Mouse (Mus musculus): ENCODE data around the gene Cfap77.

Gene Cfap77

DNA sequence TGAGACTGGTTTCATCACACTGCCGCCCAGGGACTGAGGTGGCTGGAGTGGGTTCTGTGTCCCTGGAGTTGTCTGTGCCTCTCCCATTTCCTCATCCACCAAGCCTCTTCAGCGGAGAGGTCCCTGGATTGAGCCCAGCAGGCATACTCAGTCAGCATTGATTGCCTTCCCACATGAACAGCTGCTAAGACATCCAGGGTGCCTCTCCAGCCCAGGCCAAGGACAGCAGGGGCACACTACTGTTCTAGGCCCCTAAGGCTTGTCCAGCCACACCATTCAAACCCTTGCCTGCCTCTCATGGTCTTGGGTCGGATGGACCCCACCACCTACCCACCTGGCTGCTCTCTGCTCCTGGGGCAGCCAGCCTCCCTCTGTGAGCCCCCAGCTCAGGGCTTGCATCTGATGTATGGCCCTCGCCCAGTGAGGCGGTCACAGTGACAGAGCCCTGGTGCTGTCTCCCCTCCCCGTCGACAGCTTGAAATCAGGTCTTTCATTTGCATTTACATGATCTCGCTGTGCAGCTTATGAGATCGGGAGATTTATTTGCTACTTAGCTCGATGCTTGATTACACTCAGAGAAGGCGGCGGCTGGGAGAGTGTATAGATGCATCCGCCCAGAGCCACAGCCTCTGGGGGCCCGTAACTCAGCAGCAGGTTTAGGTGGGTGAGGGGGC lies 57.6 kb downstream of the Cfap77 start:
- DNase-seq (ENCODE audit: low spot score in 2 of 2), result no peak

DNA sequence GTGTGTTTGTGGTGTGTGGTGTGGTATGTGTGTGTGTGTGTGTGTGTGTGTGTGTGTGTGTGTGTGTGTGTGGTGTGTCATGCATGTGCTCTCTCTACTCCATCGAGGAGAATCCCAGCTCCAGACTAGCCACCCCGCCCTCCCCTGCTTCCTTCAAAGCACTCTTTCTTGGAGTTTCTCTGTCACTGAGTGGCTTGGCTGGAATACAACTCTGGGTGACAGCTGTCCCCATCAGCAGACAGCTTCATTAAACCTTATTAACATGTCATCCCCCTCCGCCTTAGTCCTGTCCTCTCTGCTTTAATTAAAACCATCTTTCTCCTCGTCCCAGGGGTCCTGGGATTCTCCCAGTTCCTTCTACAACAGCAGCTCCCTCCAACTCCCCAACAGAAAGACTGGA lies 59.4 kb downstream of the Cfap77 start:
- DNase-seq (ENCODE audit: low spot score in 2 of 2), result no peak

DNA sequence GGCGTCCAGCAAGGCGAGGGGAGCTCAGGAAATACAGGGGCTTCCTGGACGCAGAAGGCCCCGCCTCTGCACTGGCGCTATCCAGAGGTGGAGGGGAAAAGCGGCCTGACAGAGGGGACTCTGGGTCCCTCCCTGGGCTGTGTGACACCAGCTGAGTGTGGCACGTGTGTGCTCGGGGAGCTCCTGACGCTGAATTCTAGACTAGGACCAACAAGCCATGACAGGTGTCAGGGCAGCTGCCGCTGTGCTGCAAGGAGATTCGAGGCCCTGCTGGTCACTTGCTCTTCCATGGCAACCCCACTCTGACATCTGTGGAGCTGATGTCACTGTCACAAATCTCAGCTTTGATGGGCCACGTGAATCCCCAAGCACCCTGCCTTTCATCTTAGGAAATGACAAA lies 60.9 kb downstream of the Cfap77 start:
- no peak for DNase-seq (ENCODE audit: low spot score in 2 of 2)

DNA sequence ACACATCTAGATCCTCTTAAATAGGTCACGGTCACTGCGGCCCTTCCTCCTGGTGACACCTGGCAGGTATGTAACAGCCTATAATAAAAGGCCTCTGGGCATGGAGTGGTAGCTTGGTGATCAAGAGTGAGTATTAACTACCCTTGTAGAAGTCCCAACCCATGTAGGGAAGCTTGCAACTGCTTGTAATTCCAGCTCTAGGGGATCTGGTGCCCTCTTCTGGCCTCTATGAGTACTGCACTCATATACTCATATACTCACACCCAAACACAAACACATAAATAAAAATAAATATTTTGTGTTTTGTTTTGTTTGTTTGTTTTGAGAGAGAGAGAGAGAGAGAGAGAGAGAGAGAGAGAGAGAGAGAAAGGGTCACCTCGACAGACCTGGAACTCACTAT lies 66.1 kb downstream of the Cfap77 start:
- DNase-seq (ENCODE audit: low spot score in 2 of 2), result no peak

DNA sequence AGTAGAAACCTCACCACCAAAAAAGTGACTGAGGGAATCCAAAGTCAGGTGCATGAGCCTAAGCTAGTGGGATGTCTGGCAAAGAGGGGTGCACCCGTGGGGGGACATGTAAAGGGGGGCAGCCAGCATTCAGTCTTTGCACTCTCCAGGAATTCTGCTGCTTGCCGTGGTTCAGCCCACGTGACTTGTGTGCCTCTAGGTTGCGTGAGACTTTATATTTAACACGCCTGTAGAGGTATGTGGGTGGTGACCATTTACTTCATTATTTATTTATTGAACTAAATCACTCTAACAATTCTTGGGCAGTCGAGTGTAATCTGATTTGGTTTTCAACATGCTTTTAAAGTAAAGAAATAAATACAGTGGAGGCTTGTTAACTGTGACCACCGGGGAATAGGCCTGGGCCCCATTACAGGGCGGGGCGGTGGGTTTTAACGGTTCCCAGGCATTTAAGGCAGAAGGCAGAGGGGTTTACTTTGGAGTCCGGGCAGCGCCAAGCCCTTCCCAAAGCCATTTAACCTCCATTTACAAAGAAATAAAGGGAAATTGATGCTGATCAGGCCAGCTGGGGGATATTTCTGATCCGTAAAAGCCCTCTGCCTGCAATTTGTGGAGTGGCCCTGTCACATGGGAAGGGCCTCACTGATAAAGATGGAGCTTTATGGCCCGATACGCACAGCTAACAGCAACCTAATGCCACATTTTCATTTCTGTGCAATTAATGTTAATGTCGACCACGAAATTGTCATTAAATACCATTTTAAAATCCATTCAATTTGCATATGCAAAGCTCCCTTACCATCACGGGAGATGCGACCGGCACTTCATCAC lies 74.6 kb downstream of the Cfap77 start:
- no peak for DNase-seq (ENCODE audit: low spot score in 2 of 2)

DNA sequence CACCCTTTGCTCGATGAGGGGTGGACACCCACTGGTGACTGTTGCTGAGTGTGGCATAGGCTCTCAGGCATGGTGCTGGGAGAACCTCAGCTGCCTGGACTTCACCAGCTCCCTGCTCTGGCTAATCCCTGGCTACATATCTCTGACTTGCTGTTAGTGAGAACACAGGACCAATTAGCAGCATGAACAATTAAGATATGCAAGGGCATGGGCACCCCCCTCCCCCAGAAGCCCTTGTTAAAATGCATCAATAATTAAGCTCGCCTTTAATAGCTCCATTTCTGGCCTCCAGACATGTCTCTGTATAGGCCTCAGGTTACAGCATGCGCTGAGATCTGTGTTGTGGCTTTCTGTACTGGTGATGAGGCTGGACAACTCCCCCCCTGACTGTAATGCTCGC lies 76.4 kb downstream of the Cfap77 start:
- DNase-seq (ENCODE audit: low spot score in 2 of 2), result no peak

DNA sequence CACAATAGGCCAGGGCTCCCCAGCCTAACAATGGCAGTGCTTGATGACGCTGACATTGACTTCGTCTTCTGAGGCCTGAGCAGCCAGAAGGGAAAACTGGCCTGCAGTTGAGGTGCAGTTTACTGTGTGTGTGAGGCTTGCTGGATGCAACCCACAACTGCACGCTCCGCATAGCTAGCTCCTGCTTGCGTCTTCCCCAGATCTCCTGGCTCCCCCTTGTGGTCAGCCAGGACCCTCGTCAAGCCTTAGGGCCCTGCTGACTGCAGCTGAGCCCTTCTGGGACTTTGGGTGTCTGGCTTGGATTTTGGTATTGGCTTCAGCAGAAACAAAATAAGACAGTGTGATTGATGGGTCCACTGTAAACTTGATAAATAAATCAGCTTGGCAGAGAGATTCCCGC lies 78.2 kb downstream of the Cfap77 start:
- peak; percentile 50 to 58 for DNase-seq (ENCODE audit: low spot score in 2 of 2)

DNA sequence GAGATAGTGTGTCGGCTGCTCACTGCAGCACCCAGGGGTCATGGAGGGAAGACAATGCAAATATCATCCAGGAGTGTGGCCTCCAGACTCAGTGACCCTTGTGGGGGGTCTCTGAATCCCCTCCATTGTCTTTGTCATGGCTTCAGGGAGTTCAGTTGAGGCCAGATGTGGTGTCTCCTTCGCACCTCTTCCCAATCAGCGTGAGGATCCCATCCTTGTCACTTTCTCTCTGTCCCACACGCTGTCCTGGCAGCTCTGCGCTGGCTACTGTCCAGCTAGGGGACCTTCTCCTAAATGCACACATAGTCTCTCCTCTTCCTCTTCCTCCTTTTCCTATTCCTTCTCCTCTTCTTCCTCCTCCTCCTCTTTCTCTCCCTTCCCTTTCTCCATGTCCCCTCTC lies 79.3 kb downstream of the Cfap77 start:
- DNase-seq (ENCODE audit: low spot score in 2 of 2), result no peak

DNA sequence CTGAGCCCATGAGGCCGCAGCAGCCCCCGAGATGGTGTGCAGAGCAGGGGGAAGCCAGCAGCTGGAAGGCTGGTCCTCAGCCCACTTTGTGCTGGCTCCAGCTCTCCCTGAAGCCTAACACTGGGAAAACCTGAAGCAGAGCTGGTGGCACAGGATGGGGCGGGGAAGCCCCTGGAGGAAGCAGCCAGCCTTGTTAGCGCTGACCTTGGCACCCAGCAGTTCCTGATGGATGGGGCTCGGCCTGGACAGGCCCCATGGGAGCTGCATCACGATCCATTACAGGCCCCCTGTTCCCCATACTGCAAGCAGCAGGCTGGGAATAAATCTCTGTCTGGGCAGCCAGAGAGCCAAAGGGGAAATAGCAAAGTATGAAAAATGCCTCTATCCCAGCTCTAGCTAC lies 80.3 kb downstream of the Cfap77 start:
- no peak for DNase-seq (ENCODE audit: low spot score in 2 of 2)

DNA sequence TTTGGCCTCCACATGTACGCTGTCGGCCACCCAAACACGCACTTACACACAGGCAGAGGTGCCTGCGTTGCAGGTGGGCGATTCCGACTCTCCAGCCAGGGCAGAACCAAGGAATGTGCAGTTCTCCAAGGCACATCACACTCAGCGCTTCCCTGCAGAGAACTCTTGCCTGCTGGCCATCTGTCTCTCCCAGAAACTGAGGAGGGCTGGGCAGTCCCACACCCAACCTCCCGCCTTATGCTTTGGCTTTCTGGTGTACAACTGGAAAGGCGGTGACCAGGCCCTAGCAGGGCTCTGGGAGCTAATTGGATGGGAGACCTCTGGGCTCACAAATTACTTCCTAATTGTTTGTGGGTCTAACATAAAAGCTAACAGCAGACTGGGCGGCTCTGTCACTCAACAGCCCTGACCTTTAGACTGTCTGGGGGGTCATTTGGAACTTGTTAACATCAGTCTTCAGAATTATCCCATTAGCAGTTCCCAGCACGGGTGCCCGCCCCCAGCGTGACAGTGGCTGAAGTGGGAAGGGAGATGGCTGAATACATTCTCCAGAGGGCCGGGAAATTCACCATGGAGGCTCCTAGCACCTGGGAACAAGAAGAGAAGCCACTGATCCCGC lies 80.9 kb downstream of the Cfap77 start:
- no peak for DNase-seq (ENCODE audit: low spot score in 2 of 2)

DNA sequence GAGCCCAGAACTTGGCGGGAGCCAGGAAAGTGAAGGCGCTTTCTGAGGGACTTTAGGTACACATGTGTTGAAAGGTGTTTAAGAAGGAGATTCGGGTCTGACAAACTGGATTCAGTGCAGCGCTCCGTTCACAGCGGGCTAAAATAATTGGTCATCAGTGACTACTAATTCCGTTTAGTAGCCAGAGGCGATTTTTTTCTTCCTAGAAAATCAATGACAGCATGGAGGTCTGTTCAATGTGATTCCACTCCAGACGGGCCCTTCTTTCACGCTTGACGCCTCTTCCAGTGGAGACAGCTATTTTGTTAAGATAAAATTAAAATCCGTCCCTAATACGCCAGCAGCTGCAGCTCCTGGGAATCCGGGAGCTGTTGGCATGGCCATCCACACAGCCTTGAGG lies 84.4 kb downstream of the Cfap77 start:
- DNase-seq (ENCODE audit: low spot score in 2 of 2), result no peak

DNA sequence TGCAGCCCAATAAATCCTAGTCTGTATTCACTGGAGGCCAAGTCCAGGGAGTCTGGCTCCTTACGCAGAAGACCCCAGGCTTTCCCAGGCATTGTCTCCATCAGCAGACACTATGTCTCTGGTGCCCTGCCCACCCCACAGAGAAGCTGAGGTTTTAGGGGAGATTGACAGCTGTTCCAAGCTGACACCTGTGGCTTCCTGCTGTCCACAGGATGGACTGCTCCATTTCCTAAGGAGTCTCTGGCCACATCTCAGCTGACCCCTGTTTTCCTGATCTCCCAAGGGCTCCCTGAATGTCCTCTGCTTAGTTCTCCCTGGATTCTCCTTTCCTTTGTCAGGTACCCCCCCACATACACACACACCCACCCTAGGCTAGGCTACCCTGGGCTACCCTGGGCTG lies 86.6 kb downstream of the Cfap77 start:
- DNase-seq (ENCODE audit: low spot score in 2 of 2), result no peak

DNA sequence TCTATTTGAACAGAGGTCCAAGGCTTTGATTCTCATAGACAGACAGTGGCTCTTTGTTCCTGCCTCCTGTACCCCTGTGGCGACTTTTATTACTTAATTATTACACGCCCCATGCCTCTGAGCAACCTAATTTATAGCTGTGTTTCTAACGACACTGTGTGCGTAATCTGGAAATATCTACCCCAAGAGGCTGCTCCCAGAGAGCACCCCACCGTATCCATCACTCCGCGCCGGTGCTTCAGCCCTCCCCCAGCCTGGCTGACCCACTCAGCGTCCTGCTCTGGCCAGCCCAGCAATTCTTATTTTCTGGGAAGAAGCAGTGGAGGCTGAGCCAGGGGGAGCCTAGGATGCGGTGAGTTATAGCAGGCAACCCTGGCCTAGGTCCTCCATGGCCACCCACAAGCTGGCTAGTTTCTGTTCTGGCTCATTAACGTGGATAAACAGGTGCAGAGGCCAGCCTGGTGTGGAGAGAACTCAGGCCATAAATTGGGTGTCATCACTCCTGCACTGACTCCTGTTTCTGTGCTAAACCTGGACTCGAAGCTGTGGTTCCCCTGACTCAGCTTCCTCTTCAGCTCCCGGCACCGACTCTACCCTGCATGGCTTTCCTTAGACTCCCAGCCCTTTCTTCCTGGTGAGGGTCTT lies 88.6 kb downstream of the Cfap77 start:
- no peak for DNase-seq (ENCODE audit: low spot score in 2 of 2)

DNA sequence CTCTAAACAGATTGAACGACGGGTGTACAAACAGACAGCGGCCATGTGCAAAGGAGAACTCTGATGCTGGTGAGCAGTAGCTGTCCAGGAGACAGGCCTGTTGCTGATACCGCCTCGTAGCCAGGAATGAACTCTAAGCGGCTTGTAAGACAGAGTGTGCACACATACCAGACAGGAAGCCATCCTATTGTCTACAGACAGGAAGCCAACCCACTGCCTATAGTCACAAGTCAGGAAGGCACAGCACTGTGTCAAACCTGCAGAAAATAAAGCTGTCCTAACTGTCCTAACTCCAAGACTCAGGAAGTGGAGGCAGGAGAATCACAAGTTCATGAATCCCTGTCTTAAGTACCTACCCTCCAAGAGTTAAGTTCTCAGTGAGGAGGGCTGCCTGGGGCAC lies 91.3 kb downstream of the Cfap77 start:
- no peak for DNase-seq (ENCODE audit: low spot score in 2 of 2)

DNA sequence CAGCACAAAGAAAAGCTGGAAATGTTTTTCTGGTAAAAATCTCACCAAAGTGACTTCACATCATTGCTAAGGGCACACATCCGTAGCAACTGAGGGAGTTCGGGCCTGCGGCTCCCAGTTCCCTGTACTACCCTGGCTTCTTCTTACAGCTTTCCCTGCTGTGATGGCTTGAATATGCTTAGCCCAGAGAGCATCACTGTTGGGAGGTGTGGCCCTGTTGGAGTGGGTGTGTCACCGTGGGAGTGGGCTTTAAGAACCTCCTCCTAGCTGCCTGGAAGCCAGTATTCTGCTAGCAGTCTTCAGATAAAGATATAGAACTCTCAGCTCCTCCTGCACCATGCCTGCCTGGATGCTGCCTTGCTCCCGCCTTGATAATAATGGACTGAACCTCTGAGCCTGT lies 93.2 kb downstream of the Cfap77 start:
- DNase-seq (ENCODE audit: low spot score in 2 of 2), result no peak

DNA sequence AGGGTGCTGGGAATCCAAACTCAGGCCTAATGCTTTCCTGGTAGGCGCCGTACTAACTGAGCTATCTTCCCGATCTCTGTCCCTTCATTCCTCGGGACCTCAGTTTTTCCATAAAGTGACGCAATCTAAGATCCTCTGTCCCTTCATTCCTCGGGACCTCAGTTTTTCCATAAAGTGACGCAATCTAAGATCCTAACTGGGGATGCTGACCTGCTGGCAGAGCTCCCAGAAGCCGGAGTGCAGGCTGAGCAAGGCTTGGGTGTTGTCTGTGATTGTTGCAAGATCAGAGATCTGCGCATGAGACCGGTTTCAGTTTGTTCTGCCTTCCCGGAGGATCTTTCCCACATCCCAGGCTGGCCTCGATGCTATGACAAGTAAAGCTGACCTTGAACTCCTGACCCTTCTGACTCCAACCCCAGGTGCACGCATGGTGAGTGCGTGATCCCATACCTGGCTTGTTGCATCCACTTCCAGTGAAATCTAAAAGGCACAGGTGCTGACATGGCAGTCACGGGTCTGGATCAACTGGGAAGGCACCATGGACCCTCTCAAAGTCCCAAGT lies 93.8 kb downstream of the Cfap77 start:
- no peak for DNase-seq (ENCODE audit: low spot score in 2 of 2)

DNA sequence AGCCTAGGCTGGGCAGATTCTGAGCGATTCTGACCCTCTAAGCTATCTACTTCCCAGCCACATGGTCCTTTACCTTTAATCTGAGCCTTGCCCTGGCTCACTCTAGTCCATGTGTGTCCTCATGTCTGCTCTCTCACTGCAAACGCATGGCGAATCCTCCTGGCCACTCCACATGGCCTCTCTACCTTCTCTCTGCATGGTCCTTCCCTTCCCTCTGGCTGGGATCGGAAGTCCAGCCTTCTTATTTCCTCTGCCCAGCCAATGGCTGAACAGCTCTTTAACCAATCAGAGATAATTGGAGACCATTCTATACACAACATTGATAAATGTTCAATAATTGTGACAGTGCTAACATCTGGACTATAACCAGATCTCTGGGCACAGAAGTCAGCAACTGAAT lies 98.0 kb downstream of the Cfap77 start:
- no peak for DNase-seq (ENCODE audit: low spot score in 2 of 2)

DNA sequence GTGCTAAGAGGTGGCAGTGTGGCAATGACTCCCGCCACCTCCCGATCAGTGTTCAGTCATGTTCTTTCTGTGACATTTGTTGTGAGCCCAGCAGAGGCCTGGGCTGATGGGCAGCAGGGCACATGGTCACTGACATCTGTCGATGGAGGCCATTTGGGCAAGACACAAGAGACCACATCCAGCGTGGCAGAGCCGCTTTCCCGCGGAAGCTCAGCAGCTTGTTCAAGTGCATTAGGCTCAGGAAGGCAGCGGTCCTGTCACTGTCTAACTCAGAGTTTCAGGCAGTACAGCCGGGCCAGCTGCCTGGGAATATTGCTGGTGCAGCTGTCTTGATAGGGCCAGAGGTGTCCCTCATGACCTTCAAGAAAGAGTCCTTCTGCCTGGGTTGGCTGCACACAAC lies 100.3 kb downstream of the Cfap77 start:
- DNase-seq (ENCODE audit: low spot score in 2 of 2), result no peak

DNA sequence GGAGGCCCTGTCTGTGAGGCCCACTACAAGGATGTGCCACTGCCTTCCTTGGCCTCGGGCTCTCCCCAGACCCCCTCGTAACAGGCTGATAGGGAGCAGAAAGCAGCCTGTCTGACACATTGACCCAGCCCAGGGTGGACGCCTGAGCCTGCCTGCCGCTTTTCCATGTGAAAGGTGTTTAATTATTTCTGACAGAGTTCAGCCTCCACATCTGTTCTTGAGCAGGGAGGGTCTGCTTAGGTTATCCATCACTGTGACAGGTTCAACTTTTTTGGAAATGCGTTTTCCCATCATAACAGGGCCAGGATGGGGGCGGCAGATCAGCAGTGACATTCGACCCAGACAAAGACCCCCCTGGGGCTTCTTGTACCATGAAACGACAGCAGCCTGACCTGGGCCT lies 101.9 kb downstream of the Cfap77 start:
- DNase-seq (ENCODE audit: low spot score in 2 of 2), result no peak

DNA sequence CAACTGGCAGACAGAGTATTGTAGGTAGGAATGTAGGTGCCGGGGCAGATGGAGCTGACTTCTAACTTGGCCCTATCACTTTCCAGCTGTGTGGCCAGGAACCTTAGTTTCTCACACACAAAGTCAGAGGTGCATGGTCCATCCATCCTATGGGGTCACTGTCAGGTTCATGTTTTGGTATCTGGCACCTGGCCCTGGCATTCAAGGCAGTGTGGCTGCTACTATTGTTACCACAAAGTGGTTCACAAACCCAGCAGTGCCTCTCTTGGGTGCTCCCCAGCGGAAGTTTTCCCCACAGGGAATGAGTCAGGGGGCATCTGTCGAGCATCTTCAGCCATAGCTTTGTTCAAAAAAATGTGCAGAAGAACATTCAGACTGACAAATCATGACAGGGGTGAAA lies 108.6 kb downstream of the Cfap77 start:
- no peak for DNase-seq (ENCODE audit: low spot score in 2 of 2)

DNA sequence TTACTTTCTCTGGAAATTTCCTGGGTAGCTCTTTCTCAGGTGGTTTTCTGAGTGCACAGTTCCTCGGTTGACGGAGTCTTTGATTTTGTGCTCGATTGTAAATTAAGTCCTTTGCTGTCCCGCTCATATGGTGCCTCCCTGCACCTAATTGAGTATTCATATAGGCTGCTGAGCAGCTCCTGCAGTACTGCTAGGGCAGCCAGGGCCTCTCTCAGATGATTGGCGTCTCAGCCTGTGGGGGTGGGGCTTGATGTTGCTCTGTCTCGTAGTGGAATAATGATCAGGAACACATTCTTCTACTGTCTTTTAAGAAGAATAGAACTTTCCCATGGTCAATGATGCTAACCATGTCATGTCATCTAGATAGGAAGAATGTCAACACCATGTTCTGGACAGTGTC lies 109.5 kb downstream of the Cfap77 start:
- DNase-seq (ENCODE audit: low spot score in 2 of 2), result no peak
